Mouse (Mus musculus) adrenal gland, postnatal 0 days (tissue): Measurements from ENCODE around the gene Nrip3. TPM values are rescaled to one million over a fixed set of nuclear protein-coding genes. Genes with fewer than 3 reads are reported as not detected.

ENCODE experiments used
- polyA plus RNA-seq: library from polyadenylated mRNA; unstranded; fragments of >200 nt; fragmentation: Nextera tagmentation; extraction: Ambion mirVana; gene quantifications from 2 replicates; pipeline ENCODE4 v1.2.1, GENCODE M21; 2015

Nrip3 gene
- 0.59 and 1.9 TPM in 2 replicates for polyA plus RNA-seq

GRCm38 (mm10) chr7:109781470-109782203 is at the start of gene Nrip3:
Nrip3 (minus strand) TSS chr7:109782025.

GRCm38 (mm10) chr7:109752008-109752925 is 29.6 kb downstream of the Nrip3 start, which contains the start of gene Tmem9b:
Tmem9b (minus strand) TSS chr7:109752875.

GRCm38 (mm10) chr7:109731626-109732025 is 50.2 kb downstream of the Nrip3 start, which contains the start of gene Ascl3:
Ascl3 (minus strand) TSS chr7:109731726.

GRCm38 (mm10) chr7:109723697-109724096 is 58.1 kb downstream of the Nrip3 start, which contains the start of gene BC051019:
BC051019 (minus strand) TSS chr7:109723850.

Other genes starting within 250 kb of the Nrip3 start
- gene St5, start 78.4 kb downstream of the Nrip3 start, polyA plus RNA-seq = 24.2 and 29.5 TPM in 2 replicates
- 36.8 and 58.7 TPM in 2 replicates for gene Akip1, start 78.3 kb downstream of the Nrip3 start, polyA plus RNA-seq
- gene BC051019, start 58.2 kb downstream of the Nrip3 start, polyA plus RNA-seq = not detected in 2 replicates
- not detected in 2 replicates for gene Ascl3, start 50.3 kb downstream of the Nrip3 start, polyA plus RNA-seq
- 77.6 and 86.5 TPM in 2 replicates for gene Tmem9b, start 29.1 kb downstream of the Nrip3 start, polyA plus RNA-seq
- 0.13 and 0.52 TPM in 2 replicates for gene Scube2, start 83.7 kb upstream of the Nrip3 start, polyA plus RNA-seq
- gene Dennd5a, start 178.4 kb upstream of the Nrip3 start, polyA plus RNA-seq = 39.8 and 53.5 TPM in 2 replicates
- gene Tmem41b, start 204.9 kb upstream of the Nrip3 start, polyA plus RNA-seq = 55.3 and 58.0 TPM in 2 replicates
- gene Ipo7, start 236.2 kb upstream of the Nrip3 start, polyA plus RNA-seq = 13.3 and 20.1 TPM in 2 replicates